Mouse (Mus musculus) heart, postnatal 0 days (tissue): Measurements from ENCODE around the gene Plxdc2. TPM values are rescaled to one million over a fixed set of nuclear protein-coding genes. Genes with fewer than 3 reads are reported as not detected.

ENCODE experiments used
- ATAC-seq: fragments of 200-750 bp; cut with Nextera tagmentation; 2 replicates; pipeline ENCODE4 v1.8.0; 2017; ENCODE audit warnings: low read depth, moderate number of reproducible peaks, moderate library complexity; ENCODE audit not compliant: insufficient read depth
- DNase-seq: peaks from one replicate; pipeline ENCODE4 v3.0.0-alpha.2; 2016; ENCODE audit warnings: low spot score
- H3K27ac ChIP-seq: fragments of 300-500 bp; sonication (generic); 2 replicates; pipeline ENCODE4 v1.5.1; 2014; ENCODE audit warnings: low read depth, mild to moderate bottlenecking
- H3K27me3 ChIP-seq: fragments of 300-500 bp; sonication (generic); 2 replicates; pipeline ENCODE4 v1.6.1; 2014; ENCODE audit warnings: low read length, mixed read lengths; ENCODE audit not compliant: control insufficient read depth, insufficient read depth
- H3K36me3 ChIP-seq: fragments of 300-500 bp; sonication (generic); replicated peaks from 2 replicates; pipeline ENCODE4 v1.6.1; 2014; ENCODE audit warnings: low read length, mixed read lengths; ENCODE audit not compliant: control insufficient read depth, insufficient read depth
- H3K4me1 ChIP-seq: fragments of 300-500 bp; sonication (generic); 2 replicates; pipeline ENCODE4 v1.6.1; 2014; ENCODE audit warnings: antibody characterized with exemption; ENCODE audit not compliant: control insufficient read depth, insufficient read depth
- H3K4me2 ChIP-seq: fragments of 300-500 bp; sonication (generic); 2 replicates; pipeline ENCODE4 v1.6.1; 2014; ENCODE audit warnings: low read depth, mild to moderate bottlenecking, low read length, moderate library complexity
- H3K4me3 ChIP-seq: fragments of 300-500 bp; sonication (generic); 2 replicates; pipeline ENCODE4 v1.5.1; 2014; ENCODE audit warnings: low read depth, low read length
- H3K9ac ChIP-seq: fragments of 300-500 bp; sonication (generic); replicated peaks from 2 replicates; pipeline ENCODE4 v1.6.1; 2014; ENCODE audit warnings: low read depth, low read length, mixed read lengths
- H3K9me3 ChIP-seq: fragments of 300-500 bp; sonication (generic); replicated peaks from 2 replicates; pipeline ENCODE4 v1.6.1; 2016; ENCODE audit warnings: low read length; ENCODE audit not compliant: control insufficient read depth
- CTCF ChIP-seq: IDR thresholded peaks from 2 replicates; pipeline ENCODE4 v1.5.1; 2016; ENCODE audit warnings: antibody characterized with exemption, control low read depth, low read depth
- EP300 ChIP-seq: IDR thresholded peaks from 2 replicates; pipeline ENCODE4 v1.6.1; 2016; ENCODE audit warnings: antibody characterized with exemption, low read depth
- WGBS: fragments of 180-500 bp; shearing (Covaris S2); extraction: QIAGEN DNeasy Blood & Tissue Kit; methylation state at CpG from one replicate; pipeline ENCODE4 v1.1.7; 2014; 5-methylcytosine and 5-hydroxymethylcytosine counted together
- polyA plus RNA-seq: library from polyadenylated mRNA; unstranded; fragments of >200 nt; fragmentation: Nextera tagmentation; extraction: Ambion mirVana; gene quantifications from 2 replicates; pipeline ENCODE4 v1.2.1, GENCODE M21; 2015
- total RNA-seq: library from RNA; depleted of rRNA; stranded (reverse); fragments of >200 nt; gene quantifications from 2 replicates; pipeline ENCODE4 v1.2.3, GENCODE M21; 2014; ENCODE audit warnings: low replicate concordance

Plxdc2 gene
- total and polyA plus RNA-seq, 2 experiments from 2014 or later = 4.2 to 6.1 TPM

- Histone ChIP-seq H3K9me3 (no peaks in the 10 kb centered on the region), H3K4me1 (no peaks in the 10 kb centered on the region), H3K4me2 (no peak overlapping the region)
These were observed 31.7 kb downstream of the Plxdc2 start for GRCm38 (mm10) chr2:16387787-16388186.

GRCm38 (mm10) chr2:16397501-16397900 is 41.4 kb downstream of the Plxdc2 start:
- WGBS = 88% methylated on average over 3 of the region's 3 CpGs

More at GRCm38 (mm10) chr2:16387787-16388186, 31.7 kb downstream of the Plxdc2 start:
- Histone ChIP-seq H3K9ac (no peak overlapping the region), H3K36me3 (no peaks in the 10 kb centered on the region), H3K27ac (no peak overlapping the region), H3K4me3 (no peak overlapping the region), H3K27me3 (no peaks in the 10 kb centered on the region)
- DNase-seq (no peak), ATAC-seq (no peak)
- TF ChIP-seq EP300 (no peak), CTCF (no peak)

GRCm38 (mm10) chr2:16398006-16398405 is 41.9 kb downstream of the Plxdc2 start:
- H3K36me3 ChIP-seq = no peaks in the 10 kb centered on the region
- DNase-seq = no peak
- no peak overlapping the region for H3K4me3 ChIP-seq
- H3K27me3 ChIP-seq = no peaks in the 10 kb centered on the region
- H3K4me1 ChIP-seq = no peaks in the 10 kb centered on the region
- H3K4me2 ChIP-seq = no peak overlapping the region
- ATAC-seq = no peak
- H3K9me3 ChIP-seq = no peaks in the 10 kb centered on the region
- TF ChIP-seq EP300 = no peak
- no peak overlapping the region for H3K27ac ChIP-seq
- 76% methylated on average over 1 of the region's 1 CpGs for WGBS
- no peak overlapping the region for H3K9ac ChIP-seq

More at GRCm38 (mm10) chr2:16397501-16397900, 41.4 kb downstream of the Plxdc2 start:
- no peak for TF ChIP-seq CTCF
- no peak for TF ChIP-seq EP300
- no peaks in the 10 kb centered on the region for H3K4me1 ChIP-seq
- ATAC-seq = no peak
- H3K4me2 ChIP-seq = no peak overlapping the region
- no peak overlapping the region for H3K9ac ChIP-seq
- H3K27ac ChIP-seq = no peak overlapping the region
- H3K27me3 ChIP-seq = no peaks in the 10 kb centered on the region
- no peaks in the 10 kb centered on the region for H3K9me3 ChIP-seq
- no peaks in the 10 kb centered on the region for H3K36me3 ChIP-seq
- no peak for DNase-seq
- H3K4me3 ChIP-seq = no peak overlapping the region

GRCm38 (mm10) chr2:16398896-16399295 is 42.8 kb downstream of the Plxdc2 start:
- Histone ChIP-seq H3K27ac (no peak overlapping the region), H3K4me2 (no peak overlapping the region), H3K9ac (no peak overlapping the region), H3K4me1 (no peaks in the 10 kb centered on the region), H3K27me3 (no peaks in the 10 kb centered on the region), H3K4me3 (no peak overlapping the region), H3K9me3 (no peaks in the 10 kb centered on the region), H3K36me3 (no peaks in the 10 kb centered on the region)
- 57% methylated on average over 10 of the region's 10 CpGs for WGBS
- no peak for DNase-seq
- TF ChIP-seq CTCF = no peak
- no peak for TF ChIP-seq EP300
- no peak for ATAC-seq

- Histone ChIP-seq H3K27ac (no peak overlapping the region), H3K4me2 (no peak overlapping the region), H3K27me3 (no peaks in the 10 kb centered on the region), H3K9ac (no peak overlapping the region), H3K4me1 (no peaks in the 10 kb centered on the region), H3K9me3 (no peaks in the 10 kb centered on the region), H3K36me3 (no peaks in the 10 kb centered on the region), H3K4me3 (no peak overlapping the region)
- no peak for TF ChIP-seq EP300
- no peak for TF ChIP-seq CTCF
- 63% methylated on average over 2 of the region's 2 CpGs for WGBS
- no peak for ATAC-seq
- peak; percentile 7 for DNase-seq
These were observed 50.4 kb downstream of the Plxdc2 start for GRCm38 (mm10) chr2:16406508-16406907.

- Histone ChIP-seq H3K36me3 (no peaks in the 10 kb centered on the region), H3K27ac (no peak overlapping the region), H3K27me3 (no peaks in the 10 kb centered on the region), H3K9me3 (no peaks in the 10 kb centered on the region), H3K4me1 (no peaks in the 10 kb centered on the region), H3K4me2 (no peak overlapping the region), H3K9ac (no peak overlapping the region), H3K4me3 (no peak overlapping the region)
- DNase-seq (no peak), ATAC-seq (no peak)
- TF ChIP-seq EP300 (no peak), CTCF (no peak)
- WGBS = 51% methylated on average over 3 of the region's 3 CpGs
These were observed 58.4 kb downstream of the Plxdc2 start for GRCm38 (mm10) chr2:16414340-16414976.
